Mouse (Mus musculus) G1E (cell line): Measurements from ENCODE around the gene Atg2b.

Source experiments
- CTCF ChIP-seq: IDR thresholded peaks from 2 replicates; pipeline ENCODE4 v1.5.1; 2012; ENCODE audit warnings: low read depth, low read length, inconsistent platforms, mixed read lengths
- GATA1 ChIP-seq: IDR thresholded peaks from 2 replicates; pipeline ENCODE4 v1.6.1; 2012; ENCODE audit warnings: borderline replicate concordance, low read length, inconsistent platforms, mixed read lengths
- POLR2AphosphoS5 ChIP-seq: IDR thresholded peaks from 2 replicates; pipeline ENCODE4 v1.6.1; 2012; ENCODE audit warnings: low read depth, low read length, inconsistent platforms; ENCODE audit not compliant: insufficient replicate concordance

- no peak for TF ChIP-seq CTCF
- no peak for TF ChIP-seq GATA1
- TF ChIP-seq POLR2AphosphoS5: no peak
Measured at GRCm38 (mm10) chr12:105733370-105734159, 48.6 kb upstream of the Atg2b start.
